Mouse (Mus musculus): Measurements from ENCODE around the gene Laptm5.
A peak's percentile ranks its signal among the peaks of the same experiment; 100 is the strongest.

Laptm5 gene

GRCm38 (mm10) chr4:130913077-130913476 is at the start of gene Laptm5:
Laptm5 (plus strand) TSS chr4:130913125.
- DNase-seq (ENCODE audit: low read depth, low spot score), result no peak

DNA sequence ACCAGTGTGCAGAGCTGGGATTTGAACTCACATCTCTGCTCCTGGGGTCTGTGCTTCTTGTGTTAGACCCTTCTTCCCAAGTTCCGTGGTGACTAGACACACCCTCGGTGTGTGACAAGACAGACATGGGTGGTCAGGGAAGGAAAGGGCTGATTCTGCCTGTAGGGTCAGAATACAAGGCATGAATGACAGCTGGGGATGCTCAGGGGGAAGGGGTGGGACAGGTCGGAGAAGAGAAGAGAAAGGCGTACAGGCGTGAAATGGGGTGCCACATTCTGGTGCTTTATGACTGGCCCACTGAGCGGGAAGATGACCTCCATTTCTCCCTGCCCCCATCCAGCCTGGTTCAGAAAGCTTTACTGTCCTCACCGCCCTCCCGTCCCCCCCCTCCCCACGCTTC is 47.5 kb upstream of the Laptm5 start:
- DNase-seq (ENCODE audit: low read depth, low spot score), result no peak

GRCm38 (mm10) chr4:130865901-130866371 is 47.0 kb upstream of the Laptm5 start:
- DNase-seq (ENCODE audit: low read depth, low spot score), result no peak

DNA sequence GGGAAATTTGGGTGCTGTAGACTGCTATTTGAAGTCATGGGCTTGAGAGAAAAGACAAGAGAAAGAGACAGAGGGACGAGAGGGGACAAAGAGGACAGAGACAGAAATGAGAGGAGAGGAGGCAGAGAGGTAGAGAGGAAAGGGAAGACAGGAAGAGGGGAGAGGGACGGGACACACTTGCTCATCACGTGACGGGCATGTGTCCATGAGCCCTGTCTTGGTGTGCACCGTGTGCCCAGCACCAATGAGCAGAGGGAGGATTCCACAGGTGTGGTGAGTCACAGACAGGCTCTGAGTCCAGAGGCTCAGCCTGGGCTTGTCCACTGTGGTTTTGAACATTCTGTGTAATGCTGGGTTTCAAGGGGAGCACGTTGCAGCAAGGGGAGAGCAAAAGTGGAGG is 45.0 kb upstream of the Laptm5 start:
- DNase-seq (ENCODE audit: low read depth, low spot score), result no peak

GRCm38 (mm10) chr4:130868803-130869202 is 44.1 kb upstream of the Laptm5 start:
- no peak for DNase-seq (ENCODE audit: low read depth, low spot score)

GRCm38 (mm10) chr4:130872414-130872813 is 40.5 kb upstream of the Laptm5 start:
- DNase-seq (ENCODE audit: low read depth, low spot score), result no peak

DNA sequence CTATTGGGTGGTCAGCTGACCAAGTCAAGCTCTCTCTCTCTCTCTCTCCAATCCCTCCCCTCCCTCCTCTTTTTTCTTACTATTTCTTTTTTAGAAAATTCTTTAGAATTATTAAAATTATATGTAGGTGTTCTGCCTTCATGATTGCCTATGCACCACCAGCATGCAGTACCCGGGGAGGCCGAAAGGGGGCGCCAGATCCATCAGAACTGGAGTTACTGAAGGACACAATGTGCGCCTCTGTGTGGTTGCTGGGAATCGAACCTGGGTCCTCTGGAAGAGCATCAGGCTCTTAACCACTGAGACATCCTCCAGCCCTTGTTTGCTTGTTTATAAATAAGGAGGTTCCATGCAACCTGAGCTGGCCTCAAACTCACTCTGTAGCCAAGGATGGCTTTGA is 39.5 kb upstream of the Laptm5 start:
- peak; percentile 33 for DNase-seq (ENCODE audit: low read depth, low spot score)

GRCm38 (mm10) chr4:130874601-130875000 is 38.3 kb upstream of the Laptm5 start:
- no peak for DNase-seq (ENCODE audit: low read depth, low spot score)

- DNase-seq (ENCODE audit: low read depth, low spot score), result no peak
These were observed 36.8 kb upstream of the Laptm5 start for GRCm38 (mm10) chr4:130876016-130876726.

- peak; percentile 86 for DNase-seq (ENCODE audit: low read depth, low spot score)
These were observed 34.5 kb upstream of the Laptm5 start for GRCm38 (mm10) chr4:130878273-130879047.

GRCm38 (mm10) chr4:130879048-130879384 is 33.9 kb upstream of the Laptm5 start:
- no peak for DNase-seq (ENCODE audit: low read depth, low spot score)

- DNase-seq (ENCODE audit: low read depth, low spot score), result no peak
These were observed 31.6 kb upstream of the Laptm5 start for GRCm38 (mm10) chr4:130881336-130881735.

DNA sequence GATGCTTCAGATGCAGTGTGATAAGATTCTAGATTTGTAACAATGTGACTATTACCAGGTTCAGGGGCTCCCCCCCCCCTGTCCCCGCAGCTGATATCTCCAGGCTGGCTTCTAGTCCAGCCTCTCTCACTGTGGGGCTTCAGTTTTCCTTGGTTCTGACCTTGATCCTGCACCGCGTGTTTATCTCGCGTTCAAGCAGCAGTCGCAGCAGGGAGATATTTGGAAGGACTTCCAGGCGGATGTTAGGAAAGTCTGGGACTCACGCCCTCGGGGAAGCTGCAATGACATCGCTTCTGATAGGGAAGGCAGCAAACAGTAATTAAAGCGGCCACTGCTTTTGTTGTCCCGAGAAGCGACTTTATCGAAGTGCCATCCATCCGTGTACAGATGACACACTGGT is 30.2 kb upstream of the Laptm5 start:
- DNase-seq (ENCODE audit: low read depth, low spot score), result no peak

GRCm38 (mm10) chr4:130883820-130884533 is 28.9 kb upstream of the Laptm5 start:
- DNase-seq (ENCODE audit: low read depth, low spot score), result no peak

GRCm38 (mm10) chr4:130887148-130887745 is 25.7 kb upstream of the Laptm5 start:
- no peak for DNase-seq (ENCODE audit: low read depth, low spot score)

GRCm38 (mm10) chr4:130889777-130890510 is 23.0 kb upstream of the Laptm5 start:
- DNase-seq (ENCODE audit: low read depth, low spot score), result no peak

DNA sequence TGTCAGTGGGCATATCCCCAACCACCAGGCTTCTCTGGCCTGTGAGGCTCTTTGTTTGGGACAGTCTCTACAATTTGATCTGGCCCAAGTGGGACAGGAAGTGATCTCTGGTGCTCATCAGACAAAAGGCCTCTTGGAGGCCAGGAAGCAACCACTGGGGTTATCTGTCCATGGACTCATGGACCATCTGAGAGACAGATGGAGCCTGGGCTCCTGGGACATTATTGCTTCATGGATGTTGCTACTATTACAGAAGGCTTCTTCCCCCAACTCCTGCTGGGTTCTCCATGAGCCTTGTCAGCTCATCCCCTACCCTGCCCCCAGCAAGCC is 22.4 kb upstream of the Laptm5 start:
- DNase-seq (ENCODE audit: low read depth, low spot score), result no peak

GRCm38 (mm10) chr4:130892001-130892587 is 20.8 kb upstream of the Laptm5 start:
- peak; percentile 71 for DNase-seq (ENCODE audit: low read depth, low spot score)

- DNase-seq (ENCODE audit: low read depth, low spot score), result peak; percentile 53
These were observed 19.2 kb upstream of the Laptm5 start for GRCm38 (mm10) chr4:130893688-130894087.

DNA sequence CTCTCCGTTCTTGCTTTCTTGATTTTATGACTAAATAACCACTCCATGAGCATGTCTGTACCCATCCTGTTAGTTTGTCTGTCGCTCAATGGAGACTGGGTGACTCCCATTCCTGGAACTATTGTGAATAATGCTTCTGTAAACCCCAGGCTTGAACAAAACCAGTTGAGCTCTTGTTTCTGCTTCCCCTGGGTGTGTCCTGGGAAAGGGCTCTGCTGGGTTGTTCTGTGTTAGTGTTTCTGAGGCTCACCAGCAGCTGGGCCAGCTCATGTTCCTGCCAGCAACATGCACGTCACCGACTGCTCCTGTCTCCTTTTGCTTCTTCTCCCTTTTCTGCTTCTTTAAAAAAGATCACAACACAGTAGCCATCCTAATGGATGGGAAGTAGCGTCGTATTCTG is 17.2 kb upstream of the Laptm5 start:
- no peak for DNase-seq (ENCODE audit: low read depth, low spot score)

- DNase-seq (ENCODE audit: low read depth, low spot score), result peak; percentile 68
These were observed 16.6 kb upstream of the Laptm5 start for GRCm38 (mm10) chr4:130896372-130896771.

Data from ES-CJ7 (cell line).